Mouse (Mus musculus): ENCODE results near the gene Mllt6.
"Not testable (repeated sequence)": the region's sequence is repeated elsewhere in the genome, so short reads cannot be mapped to it uniquely, and the experiment has no call there.

Mllt6 gene

DNA sequence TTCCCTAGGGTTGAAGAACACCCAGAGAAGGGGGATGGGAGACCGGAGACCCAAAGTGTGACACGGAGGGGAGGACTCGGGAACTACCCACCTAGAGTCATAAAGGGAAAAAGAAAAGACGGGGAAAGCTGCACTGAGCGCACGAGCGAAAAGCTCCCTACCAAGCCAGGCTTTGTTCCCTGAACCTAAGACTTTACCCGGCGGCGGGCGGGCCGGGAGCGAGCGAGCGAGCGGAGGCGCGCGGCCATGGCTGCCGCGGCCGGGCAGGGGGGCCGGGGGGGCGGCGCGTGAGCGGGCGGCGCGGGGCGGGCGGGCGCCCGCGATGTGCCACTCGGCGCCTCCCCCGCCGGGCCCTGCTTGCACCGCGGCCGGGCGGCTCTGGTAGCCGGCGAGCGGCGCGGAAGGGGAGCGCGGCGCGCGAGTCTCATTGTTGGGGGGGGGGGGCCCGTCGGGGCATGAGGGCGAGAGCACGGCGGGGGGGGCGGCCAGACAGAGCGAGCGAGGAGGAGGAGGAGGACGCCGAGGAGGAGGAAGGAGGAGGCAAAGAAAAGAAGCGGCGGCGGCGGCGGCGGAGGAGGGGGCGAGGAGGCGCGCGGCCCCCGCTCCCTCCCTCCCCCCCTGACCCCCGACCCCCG lies at the start of gene Mllt6:
Gene Mllt6 (plus strand): TSS at position 522 of the 635 bp plus-strand sequence.
- DNase-seq (ENCODE audit: low read depth, low spot score) = peak; percentile 78

- no peak for DNase-seq (ENCODE audit: low read depth, low spot score)
Observed at GRCm38 (mm10) chr11:97615276-97615675, 47.9 kb upstream of the Mllt6 start.

DNA sequence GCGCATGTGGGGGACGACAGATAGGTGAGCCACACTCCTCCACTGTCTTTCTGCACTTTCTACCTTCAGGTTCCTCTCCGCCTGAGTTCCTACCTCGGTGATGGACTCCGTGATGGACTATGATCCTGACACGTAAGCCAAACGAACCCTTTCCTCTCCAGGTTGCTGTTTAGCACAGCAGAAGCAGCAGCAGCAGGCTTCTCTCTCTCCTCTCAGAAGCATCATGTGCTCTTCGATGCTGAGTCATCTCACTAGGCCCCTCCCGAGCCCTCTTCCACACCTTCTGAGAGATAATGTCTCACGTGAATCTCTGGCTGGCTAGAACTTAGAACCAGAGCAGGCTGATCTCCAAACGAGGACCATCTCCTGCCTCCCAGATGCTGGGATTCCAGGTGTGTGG lies 44.8 kb upstream of the Mllt6 start:
- no peak for DNase-seq (ENCODE audit: low read depth, low spot score)

GRCm38 (mm10) chr11:97619391-97619795 lies 43.8 kb upstream of the Mllt6 start:
- DNase-seq (ENCODE audit: low read depth, low spot score) = no peak

- peak; percentile 82 for DNase-seq (ENCODE audit: low read depth, low spot score)
Observed at GRCm38 (mm10) chr11:97622440-97622839, 40.8 kb upstream of the Mllt6 start.

DNA sequence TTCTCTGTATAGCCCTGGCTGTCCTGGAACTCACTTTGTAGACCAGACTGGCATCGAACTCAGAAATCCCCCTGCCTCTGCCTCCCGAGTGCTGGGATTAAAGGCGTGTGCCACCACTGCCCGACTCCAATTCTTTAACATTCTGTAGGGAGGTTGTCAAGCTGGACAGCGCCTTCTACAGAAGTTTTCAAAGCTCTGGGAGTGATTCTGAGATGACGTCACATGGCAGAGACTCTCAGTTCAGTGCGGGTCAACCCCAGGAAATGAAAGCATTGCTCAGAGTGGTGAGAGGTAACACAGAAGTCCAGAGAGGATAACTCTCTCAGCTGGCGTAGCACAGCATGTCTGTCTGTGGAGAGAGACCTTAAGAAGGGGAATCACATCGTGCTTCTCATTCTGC lies 40.0 kb upstream of the Mllt6 start:
- DNase-seq (ENCODE audit: low read depth, low spot score) = no peak

- no peak for DNase-seq (ENCODE audit: low read depth, low spot score)
Observed at GRCm38 (mm10) chr11:97625551-97625950, 37.7 kb upstream of the Mllt6 start.

DNA sequence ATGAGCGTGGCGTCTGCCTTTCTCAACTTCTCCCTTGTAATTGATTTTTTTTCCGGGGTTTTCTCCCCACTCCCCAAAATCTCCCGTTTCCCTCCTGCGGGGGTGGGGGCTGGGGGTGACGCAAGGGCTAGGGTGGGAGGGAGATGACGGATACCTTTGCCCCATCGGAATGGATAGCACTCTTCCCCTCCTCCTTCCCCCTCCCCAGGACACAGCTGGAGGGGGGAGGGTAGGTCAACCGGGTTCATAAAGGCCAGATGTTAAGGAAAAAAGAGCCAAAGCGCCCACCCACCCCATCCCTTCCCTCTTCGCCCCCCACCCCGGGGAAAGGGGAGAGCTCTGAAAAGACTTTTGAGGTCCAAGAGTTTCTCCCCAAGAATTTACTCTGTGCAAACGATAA lies 36.8 kb upstream of the Mllt6 start:
- no peak for DNase-seq (ENCODE audit: low read depth, low spot score)

GRCm38 (mm10) chr11:97626850-97627249 lies 36.4 kb upstream of the Mllt6 start:
- no peak for DNase-seq (ENCODE audit: low read depth, low spot score)

GRCm38 (mm10) chr11:97627556-97628302 lies 35.5 kb upstream of the Mllt6 start:
- no peak for DNase-seq (ENCODE audit: low read depth, low spot score)

GRCm38 (mm10) chr11:97628303-97628567 lies 35.0 kb upstream of the Mllt6 start:
- DNase-seq (ENCODE audit: low read depth, low spot score) = no peak

- no peak for DNase-seq (ENCODE audit: low read depth, low spot score)
Observed at GRCm38 (mm10) chr11:97628568-97629518, 34.4 kb upstream of the Mllt6 start.

DNA sequence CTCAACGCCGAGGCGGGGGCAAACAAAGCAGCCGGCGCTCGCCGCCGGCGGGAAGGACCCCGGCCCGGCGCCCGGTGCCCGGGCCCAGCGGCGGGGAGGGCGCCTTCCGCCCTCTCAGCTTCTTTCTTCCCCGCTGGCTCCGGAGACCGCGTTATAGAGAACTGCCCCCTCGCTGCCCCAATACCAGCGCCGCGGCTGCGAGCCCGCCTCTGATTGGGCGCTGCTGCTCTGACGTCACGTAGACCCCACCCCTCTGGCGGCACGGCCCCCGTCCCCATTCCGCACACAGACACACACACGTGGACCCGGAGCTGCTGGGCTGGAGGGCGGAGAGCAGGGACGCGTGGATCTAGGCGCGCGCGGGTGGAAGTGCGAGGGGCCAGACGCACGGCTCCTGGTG lies 33.6 kb upstream of the Mllt6 start, which contains the start of gene Epop:
Gene Epop (minus strand): TSS at position 127 of the 400 bp plus-strand sequence.
- peak; percentile 94 for DNase-seq (ENCODE audit: low read depth, low spot score)

GRCm38 (mm10) chr11:97631046-97631445 lies 32.2 kb upstream of the Mllt6 start:
- DNase-seq (ENCODE audit: low read depth, low spot score) = no peak

DNA sequence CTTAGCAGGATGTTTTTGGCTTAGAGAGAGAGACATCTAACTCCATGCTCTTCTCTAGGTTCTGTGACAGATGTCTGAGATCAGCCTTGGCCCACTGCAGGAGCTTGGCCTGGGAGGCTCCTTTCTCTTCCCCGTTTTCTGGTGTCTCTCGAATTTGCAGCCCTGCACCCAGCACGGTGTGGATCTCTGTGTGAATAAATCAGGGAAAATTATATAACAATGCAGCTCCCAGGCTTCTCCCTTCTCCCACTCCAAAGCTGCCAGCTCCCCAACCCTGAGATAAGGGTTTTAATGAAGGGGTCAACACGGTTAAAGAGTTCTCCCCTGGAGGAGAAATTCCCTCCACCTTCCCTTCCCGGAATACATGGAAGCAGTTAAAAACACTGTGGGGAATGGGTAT lies 31.7 kb upstream of the Mllt6 start:
- no peak for DNase-seq (ENCODE audit: low read depth, low spot score)

- peak; percentile 79 for DNase-seq (ENCODE audit: low read depth, low spot score)
Observed at GRCm38 (mm10) chr11:97631938-97632337, 31.3 kb upstream of the Mllt6 start.

- not testable (repeated sequence) for DNase-seq (ENCODE audit: low read depth, low spot score)
Observed at GRCm38 (mm10) chr11:97632440-97632839, 30.8 kb upstream of the Mllt6 start.

DNA sequence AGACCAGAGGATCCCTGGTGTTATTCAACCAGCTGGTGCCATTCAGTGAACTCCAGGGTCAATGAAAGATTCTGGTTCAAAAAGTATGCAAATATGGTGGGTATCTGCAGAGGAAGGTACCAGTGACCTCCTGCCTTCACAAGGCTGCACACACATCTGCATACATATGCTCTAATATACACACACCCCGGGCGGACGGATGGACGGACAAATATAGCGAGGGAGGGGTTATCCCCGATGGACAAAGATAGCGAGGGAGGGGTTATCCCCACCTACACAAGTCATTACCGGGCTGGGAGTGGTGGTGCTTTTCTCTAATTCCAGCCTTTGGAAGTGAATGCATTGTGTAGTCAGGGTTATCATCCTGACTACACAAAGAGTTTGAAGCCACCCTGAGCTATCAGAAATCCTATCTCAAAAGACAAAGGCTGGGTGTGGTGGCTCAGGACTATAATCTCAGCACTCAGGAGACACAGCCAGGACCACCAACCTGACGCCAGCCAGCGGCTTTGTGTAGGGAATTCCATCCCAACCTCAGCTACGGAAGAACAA lies 27.7 kb upstream of the Mllt6 start:
- no peak for DNase-seq (ENCODE audit: low read depth, low spot score)

DNA sequence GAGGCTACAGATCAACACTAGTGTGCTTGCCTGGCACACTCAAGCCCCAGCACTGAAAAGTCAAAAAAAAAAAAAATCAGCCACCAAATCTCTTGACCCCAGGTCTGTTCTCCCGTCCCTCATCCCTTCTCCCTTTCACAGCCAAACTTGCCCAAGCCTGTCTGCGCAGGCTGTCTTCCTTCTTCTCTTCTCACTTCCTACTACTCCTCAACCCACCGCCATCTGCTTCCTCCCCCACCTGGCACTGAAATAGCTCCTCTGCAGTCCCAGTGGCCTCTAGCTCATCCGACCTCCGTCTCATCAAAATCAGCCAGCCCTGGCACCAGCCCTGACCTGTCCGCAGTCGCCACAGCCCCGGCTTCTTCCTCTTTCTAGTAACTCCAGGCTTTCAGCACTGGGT lies 21.5 kb upstream of the Mllt6 start:
- DNase-seq (ENCODE audit: low read depth, low spot score) = no peak

GRCm38 (mm10) chr11:97642746-97643145 lies 20.5 kb upstream of the Mllt6 start:
- no peak for DNase-seq (ENCODE audit: low read depth, low spot score)

DNA sequence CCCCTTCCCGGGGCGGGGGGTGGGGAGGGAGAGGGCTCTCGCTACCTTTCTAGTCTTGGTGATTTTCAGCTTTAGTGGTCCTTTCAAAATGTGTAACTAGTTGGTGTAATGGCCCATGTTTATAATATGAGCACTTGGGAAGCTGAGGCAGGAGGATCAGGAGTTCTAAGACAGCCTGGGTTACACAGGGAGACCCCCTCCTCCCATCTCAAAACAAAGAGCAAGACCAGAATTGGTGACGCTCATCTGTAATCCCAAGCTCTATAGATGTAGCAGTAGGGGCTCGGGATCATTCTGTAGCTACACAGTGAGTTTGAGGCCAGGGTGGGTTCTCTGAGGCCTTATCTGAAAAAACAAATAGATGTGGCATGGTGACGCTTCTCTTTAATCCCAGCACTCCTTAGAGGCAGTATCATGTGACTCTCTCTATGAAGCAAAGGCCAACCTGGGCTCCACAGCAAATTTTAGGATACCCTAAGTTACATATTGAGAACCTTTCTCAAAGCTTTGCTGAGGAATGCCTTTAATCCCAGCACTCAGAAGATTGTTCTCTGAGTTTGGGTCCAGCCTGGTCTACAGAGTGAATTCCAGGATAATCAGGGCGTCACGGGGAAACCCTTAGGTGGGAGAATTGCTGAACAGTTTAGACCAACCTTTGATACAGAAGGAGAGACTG lies 19.7 kb upstream of the Mllt6 start:
- DNase-seq (ENCODE audit: low read depth, low spot score) = no peak
